Mouse (Mus musculus): ENCODE results near the gene Dusp7. TPM values are rescaled to one million over a fixed set of nuclear protein-coding genes. Genes with fewer than 3 reads are reported as not detected.

Dusp7 gene
- polyA plus RNA-seq, 1 experiment, result 33.5 TPM

- no peak for DNase-seq (ENCODE audit: low spot score)
Measured at GRCm38 (mm10) chr9:106420608-106421007, 52.2 kb downstream of the Dusp7 start.

DNA sequence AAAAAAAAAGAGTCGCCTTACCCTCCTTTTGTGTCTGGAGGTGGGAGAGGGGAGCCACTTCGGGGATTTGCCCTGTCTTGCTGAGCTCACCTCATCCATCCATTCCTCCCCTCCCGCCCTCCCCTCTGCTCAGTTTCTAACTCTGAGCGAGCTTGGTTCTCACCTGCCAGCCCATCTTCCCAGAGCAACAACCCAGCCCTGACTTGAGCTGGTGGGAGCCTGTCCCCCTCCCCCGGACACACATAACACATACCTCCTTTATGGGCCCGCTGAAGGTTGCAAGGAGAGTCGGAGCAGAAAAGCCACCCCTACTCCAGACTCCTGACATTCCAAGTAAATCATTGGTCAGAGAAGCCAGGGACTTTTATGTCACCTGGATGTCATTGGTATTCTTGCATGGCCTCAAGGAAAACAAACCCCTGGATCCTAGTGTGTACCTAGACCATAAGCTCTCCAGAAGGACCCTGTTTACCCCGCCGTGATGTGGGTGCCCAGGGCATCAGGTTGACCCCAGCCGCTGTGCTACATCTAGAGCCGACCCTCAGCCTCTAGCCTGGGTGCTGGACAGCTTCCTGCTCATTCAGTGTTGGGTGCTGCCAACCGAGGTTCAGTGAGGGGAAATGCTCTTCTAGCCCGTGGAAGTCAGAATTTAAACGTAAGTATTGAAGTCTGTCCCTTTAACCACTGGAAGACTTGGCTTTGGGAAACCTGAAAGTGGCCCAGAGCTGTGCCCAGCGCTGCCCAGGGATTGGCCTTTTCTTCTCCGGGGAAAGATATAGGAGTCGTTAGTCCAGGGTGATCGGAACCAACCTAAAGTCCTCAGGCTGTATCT lies 52.8 kb downstream of the Dusp7 start:
- DNase-seq (ENCODE audit: low spot score), result no peak

DNA sequence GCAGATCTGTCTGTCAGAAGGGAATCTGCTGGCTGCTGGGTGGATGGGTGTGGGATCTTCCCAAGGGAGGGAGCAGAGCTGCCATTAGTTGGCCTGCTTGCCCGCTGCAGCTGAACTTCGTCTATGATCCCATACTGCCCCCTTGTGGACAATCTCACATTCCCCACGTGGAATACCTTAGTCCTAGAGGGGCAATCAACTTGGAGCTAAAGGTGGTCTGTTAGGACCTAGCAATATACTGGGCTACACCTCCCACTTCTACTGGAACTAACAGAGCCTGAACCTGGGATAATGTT lies 53.4 kb downstream of the Dusp7 start:
- peak; percentile 50 for DNase-seq (ENCODE audit: low spot score)

Other genes with a start within 250 kb of the Dusp7 start
- gene Glyctk, start 210.5 kb upstream of the Dusp7 start, polyA plus RNA-seq (2012; rRNA removed), result 1.1 and 1.5 TPM in 2 replicates
- gene Wdr82, start 197.7 kb upstream of the Dusp7 start, polyA plus RNA-seq (2012; rRNA removed), result 67.9 and 72.1 TPM in 2 replicates
- 40.2 and 47.0 TPM in 2 replicates for gene Ppm1m, start 168.9 kb upstream of the Dusp7 start, polyA plus RNA-seq (2012; rRNA removed)
- 33.1 and 35.7 TPM in 2 replicates for gene Twf2, start 165.5 kb upstream of the Dusp7 start, polyA plus RNA-seq (2012; rRNA removed)
- 1.8 and 2.5 TPM in 2 replicates for gene Tlr9, start 146.0 kb upstream of the Dusp7 start, polyA plus RNA-seq (2012; rRNA removed)
- 93.3 and 105 TPM in 2 replicates for gene Alas1, start 120.0 kb upstream of the Dusp7 start, polyA plus RNA-seq (2012; rRNA removed)
- 3.9 and 4.5 TPM in 2 replicates for gene Poc1a, start 87.6 kb upstream of the Dusp7 start, polyA plus RNA-seq (2012; rRNA removed)
- gene Rpl29, start 60.8 kb downstream of the Dusp7 start, polyA plus RNA-seq (2012; rRNA removed), result 1,045 and 1,109 TPM in 2 replicates
- 7.8 and 10.2 TPM in 2 replicates for gene Acy1, start 69.7 kb downstream of the Dusp7 start, polyA plus RNA-seq (2012; rRNA removed)
- gene Abhd14b, start 78.8 kb downstream of the Dusp7 start, polyA plus RNA-seq (2012; rRNA removed), result 69.6 and 84.4 TPM in 2 replicates
- 44.9 and 46.9 TPM in 2 replicates for gene Abhd14a, start 79.0 kb downstream of the Dusp7 start, polyA plus RNA-seq (2012; rRNA removed)
- 42.5 and 47.9 TPM in 2 replicates for gene Pcbp4, start 84.7 kb downstream of the Dusp7 start, polyA plus RNA-seq (2012; rRNA removed)
- 0.29 and 0.33 TPM in 2 replicates for gene Gpr62, start 97.3 kb downstream of the Dusp7 start, polyA plus RNA-seq (2012; rRNA removed)
- 30.6 and 31.0 TPM in 2 replicates for gene Rrp9, start 107.3 kb downstream of the Dusp7 start, polyA plus RNA-seq (2012; rRNA removed)
- 70.2 and 82.3 TPM in 2 replicates for gene Parp3, start 108.3 kb downstream of the Dusp7 start, polyA plus RNA-seq (2012; rRNA removed)
- not detected in 2 replicates for gene Iqcf1, start 131.3 kb downstream of the Dusp7 start, polyA plus RNA-seq (2012; rRNA removed)
- not detected in 2 replicates for gene Iqcf5, start 145.9 kb downstream of the Dusp7 start, polyA plus RNA-seq (2012; rRNA removed)
- not detected in 2 replicates for gene Iqcf3, start 193.0 kb downstream of the Dusp7 start, polyA plus RNA-seq (2012; rRNA removed)
- gene Iqcf4, start 202.4 kb downstream of the Dusp7 start, polyA plus RNA-seq (2012; rRNA removed), result not detected in 2 replicates

All from urinary bladder, adult 2 months (tissue).